Mouse (Mus musculus): Measurements from ENCODE around the gene Sorbs2. TPM values are rescaled to one million over a fixed set of nuclear protein-coding genes. Genes with fewer than 3 reads are reported as not detected.

The Sorbs2 gene
- total and polyA plus RNA-seq, 2 experiments from 2014 or later, result 33.2 to 88.8 TPM

GRCm38 (mm10) chr8:45673149-45673548 is 165.6 kb downstream of the Sorbs2 start:
- no peaks in the 10 kb centered on the region for H3K4me1 ChIP-seq (ENCODE audit: insufficient read depth)
- H3K9me3 ChIP-seq (ENCODE audit: low read length), result no peaks in the 10 kb centered on the region
- no peak overlapping the region for H3K4me2 ChIP-seq (ENCODE audit: low read depth)
- H3K4me3 ChIP-seq (ENCODE audit: low read depth, low read length), result no peak overlapping the region
- 75% methylated on average over 4 of the region's 4 CpGs for WGBS
- no peak overlapping the region for H3K9ac ChIP-seq
- no peaks in the 10 kb centered on the region for H3K36me3 ChIP-seq (ENCODE audit: insufficient read depth)
- DNase-seq (no peak), ATAC-seq (no peak)
- no peaks in the 10 kb centered on the region for H3K27me3 ChIP-seq (ENCODE audit: insufficient read depth, low read length)
- no peak for TF ChIP-seq CTCF (IDR thresholded peaks at IDR 0.05; ENCODE audit: low read depth)
- no peak overlapping the region for H3K27ac ChIP-seq (ENCODE audit: low read depth, low read length)

DNA sequence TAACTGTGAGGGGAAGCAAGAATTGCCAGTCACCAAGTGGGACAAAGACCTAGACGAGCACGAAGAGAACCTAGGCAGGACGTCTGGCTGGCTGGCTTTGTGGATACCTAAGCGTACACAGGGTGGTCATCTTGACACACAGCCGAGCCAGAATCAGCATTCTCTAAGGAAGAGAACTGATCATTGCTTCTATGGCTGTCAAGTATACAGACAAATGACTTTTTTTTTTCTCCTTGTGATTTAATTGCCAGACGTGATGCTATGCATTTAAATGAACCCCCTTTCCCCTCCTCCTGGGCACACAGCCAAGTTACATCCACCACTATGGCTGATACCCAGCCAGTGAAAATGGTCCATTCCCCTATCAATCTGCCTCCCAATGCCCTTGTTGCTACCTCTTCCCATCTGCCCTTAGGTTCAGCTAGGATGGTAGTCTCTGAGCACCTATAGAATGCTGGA is 168.3 kb downstream of the Sorbs2 start:
- H3K36me3 ChIP-seq (ENCODE audit: insufficient read depth), result no peaks in the 10 kb centered on the region
- H3K27me3 ChIP-seq (ENCODE audit: insufficient read depth, low read length), result no peaks in the 10 kb centered on the region
- no peak for TF ChIP-seq CTCF (IDR thresholded peaks at IDR 0.05; ENCODE audit: low read depth)
- DNase-seq, result peak; percentile 58
- no peak overlapping the region for H3K4me2 ChIP-seq (ENCODE audit: low read depth)
- no peaks in the 10 kb centered on the region for H3K9me3 ChIP-seq (ENCODE audit: low read length)
- WGBS, result 19% methylated on average over 6 of the region's 6 CpGs
- H3K27ac ChIP-seq (ENCODE audit: low read depth, low read length), result no peak overlapping the region
- no peak overlapping the region for H3K9ac ChIP-seq
- no peak overlapping the region for H3K4me3 ChIP-seq (ENCODE audit: low read depth, low read length)
- no peaks in the 10 kb centered on the region for H3K4me1 ChIP-seq (ENCODE audit: insufficient read depth)
- ATAC-seq, result no peak

DNA sequence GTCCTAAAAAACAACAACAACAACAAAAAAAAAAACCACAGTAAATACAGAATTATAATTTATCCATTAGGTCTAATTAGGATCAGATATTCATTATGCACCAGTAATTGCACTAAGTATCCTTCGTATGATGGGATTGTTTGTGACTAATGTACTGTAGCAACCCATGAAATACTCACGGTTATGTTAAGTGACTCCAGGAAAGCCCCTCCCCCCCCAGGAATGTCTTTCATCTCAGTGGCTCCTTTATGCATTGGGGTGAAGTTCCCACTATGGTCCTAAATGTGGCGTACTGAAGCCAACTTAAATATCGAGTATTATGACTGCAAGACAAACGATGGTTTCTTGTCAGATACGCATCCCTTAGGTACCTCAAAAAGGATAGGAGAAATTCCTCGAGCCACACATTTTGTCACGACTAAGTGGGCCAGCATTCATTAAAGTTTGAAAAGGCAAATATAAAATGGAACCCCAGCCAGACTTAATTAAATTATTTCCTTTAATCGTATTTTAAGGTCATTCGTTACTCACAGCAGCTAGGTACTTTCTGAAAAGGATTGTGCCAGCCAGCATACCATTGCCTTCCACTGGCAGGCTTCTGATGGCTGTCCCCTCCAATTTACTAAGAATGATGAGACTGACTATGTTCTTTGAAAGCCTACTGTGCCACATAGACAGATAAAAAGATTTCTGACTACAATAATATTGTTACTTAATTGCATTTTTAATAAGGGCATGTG is 169.7 kb downstream of the Sorbs2 start:
- Histone ChIP-seq H3K4me2 (ENCODE audit: low read depth) (no peak overlapping the region), H3K9me3 (ENCODE audit: low read length) (no peaks in the 10 kb centered on the region), H3K9ac (no peak overlapping the region), H3K4me1 (ENCODE audit: insufficient read depth) (no peaks in the 10 kb centered on the region), H3K27me3 (ENCODE audit: insufficient read depth, low read length) (no peaks in the 10 kb centered on the region), H3K36me3 (ENCODE audit: insufficient read depth) (no peaks in the 10 kb centered on the region), H3K27ac (ENCODE audit: low read depth, low read length) (no peak overlapping the region), H3K4me3 (ENCODE audit: low read depth, low read length) (no peak overlapping the region)
- TF ChIP-seq CTCF (IDR thresholded peaks at IDR 0.05; ENCODE audit: low read depth), result no peak
- ATAC-seq (no peak), DNase-seq (no peak)
- 22% methylated on average over 10 of the region's 10 CpGs for WGBS

GRCm38 (mm10) chr8:45677854-45678241 is 170.3 kb downstream of the Sorbs2 start:
- Histone ChIP-seq H3K4me1 (ENCODE audit: insufficient read depth) (no peaks in the 10 kb centered on the region), H3K9me3 (ENCODE audit: low read length) (no peaks in the 10 kb centered on the region), H3K27ac (ENCODE audit: low read depth, low read length) (no peak overlapping the region), H3K9ac (no peak overlapping the region), H3K4me3 (ENCODE audit: low read depth, low read length) (no peak overlapping the region), H3K4me2 (ENCODE audit: low read depth) (no peak overlapping the region), H3K36me3 (ENCODE audit: insufficient read depth) (no peaks in the 10 kb centered on the region), H3K27me3 (ENCODE audit: insufficient read depth, low read length) (no peaks in the 10 kb centered on the region)
- TF ChIP-seq CTCF (IDR thresholded peaks at IDR 0.05; ENCODE audit: low read depth), result no peak
- WGBS, result 25% methylated on average over 3 of the region's 3 CpGs
- no peak for DNase-seq
- ATAC-seq, result no peak

- no peaks in the 10 kb centered on the region for H3K4me1 ChIP-seq (ENCODE audit: insufficient read depth)
- DNase-seq (no peak), ATAC-seq (no peak)
- no peaks in the 10 kb centered on the region for H3K36me3 ChIP-seq (ENCODE audit: insufficient read depth)
- TF ChIP-seq CTCF (IDR thresholded peaks at IDR 0.05; ENCODE audit: low read depth), result no peak
- H3K9ac ChIP-seq, result no peak overlapping the region
- H3K27me3 ChIP-seq (ENCODE audit: insufficient read depth, low read length), result no peaks in the 10 kb centered on the region
- no peaks in the 10 kb centered on the region for H3K9me3 ChIP-seq (ENCODE audit: low read length)
- no peak overlapping the region for H3K27ac ChIP-seq (ENCODE audit: low read depth, low read length)
- H3K4me3 ChIP-seq (ENCODE audit: low read depth, low read length), result no peak overlapping the region
- no peak overlapping the region for H3K4me2 ChIP-seq (ENCODE audit: low read depth)
- 55% methylated on average over 3 of the region's 3 CpGs for WGBS
These were observed 173.6 kb downstream of the Sorbs2 start for GRCm38 (mm10) chr8:45681171-45681570.

GRCm38 (mm10) chr8:45682845-45683383 is 175.3 kb downstream of the Sorbs2 start:
- 65% methylated on average over 8 of the region's 8 CpGs for WGBS
- H3K9ac ChIP-seq, result no peak overlapping the region

GRCm38 (mm10) chr8:45687942-45688695 is 180.5 kb downstream of the Sorbs2 start:
- H3K36me3 ChIP-seq (ENCODE audit: insufficient read depth), result no peaks in the 10 kb centered on the region
- H3K27ac ChIP-seq (ENCODE audit: low read depth, low read length), result 0 out of 2 replicates have a peak overlapping the region, but pooled peaks have one; percentile 1
- WGBS, result 43% methylated on average over 12 of the region's 12 CpGs
- DNase-seq, result no peak
- peaks cover 18% of the 10 kb centered on the region; the same call in 1 of the 2 replicates for H3K4me1 ChIP-seq (ENCODE audit: insufficient read depth)
- no peak overlapping the region for H3K4me3 ChIP-seq (ENCODE audit: low read depth, low read length)
- no peak for TF ChIP-seq CTCF (IDR thresholded peaks at IDR 0.05; ENCODE audit: low read depth)
- no peak overlapping the region for H3K9ac ChIP-seq
- no peaks in the 10 kb centered on the region for H3K9me3 ChIP-seq (ENCODE audit: low read length)
- H3K4me2 ChIP-seq (ENCODE audit: low read depth), result no peak overlapping the region
- ATAC-seq, result no peak
- H3K27me3 ChIP-seq (ENCODE audit: insufficient read depth, low read length), result no peaks in the 10 kb centered on the region

More at GRCm38 (mm10) chr8:45682845-45683383, 175.3 kb downstream of the Sorbs2 start:
- TF ChIP-seq CTCF (IDR thresholded peaks at IDR 0.05; ENCODE audit: low read depth), result no peak
- Histone ChIP-seq H3K27ac (ENCODE audit: low read depth, low read length) (no peak overlapping the region), H3K4me2 (ENCODE audit: low read depth) (no peak overlapping the region), H3K27me3 (ENCODE audit: insufficient read depth, low read length) (no peaks in the 10 kb centered on the region), H3K4me1 (ENCODE audit: insufficient read depth) (peaks cover under 1% of the 10 kb centered on the region; the same call in 1 of the 2 replicates), H3K36me3 (ENCODE audit: insufficient read depth) (no peaks in the 10 kb centered on the region), H3K9me3 (ENCODE audit: low read length) (no peaks in the 10 kb centered on the region), H3K4me3 (ENCODE audit: low read depth, low read length) (no peak overlapping the region)
- DNase-seq, result no peak
- no peak for ATAC-seq
